Mouse (Mus musculus) thymus, postnatal 14 days (tissue): ENCODE measurements around the gene Glp2r.

Experiments used
- DNase-seq: peaks from one replicate; pipeline ENCODE4 v3.0.0; 2021

Glp2r gene

GRCm38 (mm10) chr11:67723231-67724013, 47.5 kb downstream of the Glp2r start:
- no peak for DNase-seq

- DNase-seq = no peak
These were observed 48.4 kb downstream of the Glp2r start for GRCm38 (mm10) chr11:67722399-67723156.

GRCm38 (mm10) chr11:67721485-67721884, 49.5 kb downstream of the Glp2r start:
- DNase-seq = no peak

- no peak for DNase-seq
These were observed 55.6 kb downstream of the Glp2r start for GRCm38 (mm10) chr11:67715382-67715781.

- no peak for DNase-seq
These were observed 58.0 kb downstream of the Glp2r start for GRCm38 (mm10) chr11:67712976-67713375.

GRCm38 (mm10) chr11:67694703-67695376, 76.1 kb downstream of the Glp2r start, which contains the start of gene Rcvrn:
Gene Rcvrn, plus strand, starts transcription at chr11:67695326.
- no peak for DNase-seq

- DNase-seq = no peak
These were observed 84.8 kb downstream of the Glp2r start for GRCm38 (mm10) chr11:67686109-67686508.

GRCm38 (mm10) chr11:67681871-67682270, 89.1 kb downstream of the Glp2r start:
- DNase-seq = no peak

- DNase-seq = no peak
These were observed 91.0 kb downstream of the Glp2r start for GRCm38 (mm10) chr11:67679930-67680329.

- DNase-seq = no peak
These were observed 91.7 kb downstream of the Glp2r start for GRCm38 (mm10) chr11:67679300-67679699.

GRCm38 (mm10) chr11:67675562-67676540, 95.1 kb downstream of the Glp2r start:
- peak; percentile 42 for DNase-seq

- no peak for DNase-seq
These were observed 98.8 kb downstream of the Glp2r start for GRCm38 (mm10) chr11:67672140-67672539.

GRCm38 (mm10) chr11:67670031-67670430, 100.9 kb downstream of the Glp2r start:
- DNase-seq = no peak

GRCm38 (mm10) chr11:67668460-67669007, 102.4 kb downstream of the Glp2r start:
- no peak for DNase-seq

GRCm38 (mm10) chr11:67667531-67668332, 103.2 kb downstream of the Glp2r start:
- DNase-seq = no peak

GRCm38 (mm10) chr11:67666129-67666528, 104.8 kb downstream of the Glp2r start:
- no peak for DNase-seq

- no peak for DNase-seq
These were observed 106.0 kb downstream of the Glp2r start for GRCm38 (mm10) chr11:67664918-67665317.

GRCm38 (mm10) chr11:67664261-67664660, 106.7 kb downstream of the Glp2r start:
- no peak for DNase-seq

GRCm38 (mm10) chr11:67663437-67663836, 107.5 kb downstream of the Glp2r start:
- DNase-seq = no peak

GRCm38 (mm10) chr11:67661465-67661864, 109.5 kb downstream of the Glp2r start:
- no peak for DNase-seq
